Mouse (Mus musculus) E14TG2a.4 (cell line): ENCODE measurements around the gene Zfp358.

Experiments used
- H3K27me3 ChIP-seq: 2 replicates; pipeline ENCODE4 v1.6.1; 2014; ENCODE audit warnings: low read length, control low read depth; ENCODE audit not compliant: insufficient read depth
- H3K36me3 ChIP-seq: 2 replicates; pipeline ENCODE4 v1.6.1; 2014; ENCODE audit warnings: low read length, control low read depth; ENCODE audit not compliant: insufficient read depth
- H3K4me1 ChIP-seq: replicated peaks from 2 replicates; pipeline ENCODE4 v1.6.1; 2014; ENCODE audit warnings: low read depth, low read length, control low read depth
- H3K4me3 ChIP-seq: replicated peaks from 2 replicates; pipeline ENCODE4 v1.5.1; 2014; ENCODE audit warnings: mild to moderate bottlenecking, low read length
- H3K9me3 ChIP-seq: 2 replicates; pipeline ENCODE4 v1.6.1; 2014; ENCODE audit warnings: low read length, control low read depth
- CTCF ChIP-seq: conservative IDR thresholded peaks from 2 replicates; pipeline ENCODE4 v1.5.1; 2014; ENCODE audit warnings: low read length
- NANOG ChIP-seq: IDR thresholded peaks from 2 replicates; pipeline ENCODE4 v1.6.1; 2014; ENCODE audit warnings: borderline replicate concordance, low read length, mixed read lengths
- POU5F1 ChIP-seq: IDR thresholded peaks from 2 replicates; pipeline ENCODE4 v1.6.1; 2014; ENCODE audit warnings: low read length, borderline replicate concordance

Gene Zfp358

GRCm38 (mm10) chr8:3467886-3468545 is 24.9 kb upstream of the Zfp358 start:
- Histone ChIP-seq H3K9me3 (no peaks in the 10 kb centered on the region), H3K27me3 (no peaks in the 10 kb centered on the region), H3K36me3 (no peaks in the 10 kb centered on the region), H3K4me1 (peaks cover 19% of the 10 kb centered on the region), H3K4me3 (peak overlapping the region; percentile 76)
- TF ChIP-seq NANOG (no peak), POU5F1 (no peak)

- H3K9me3 ChIP-seq = no peaks in the 10 kb centered on the region
- no peaks in the 10 kb centered on the region for H3K36me3 ChIP-seq
- peaks cover 19% of the 10 kb centered on the region for H3K4me1 ChIP-seq
- H3K4me3 ChIP-seq = no peak overlapping the region
- no peaks in the 10 kb centered on the region for H3K27me3 ChIP-seq
- no peak for TF ChIP-seq NANOG
- TF ChIP-seq POU5F1 = no peak
- 0 out of 2 replicates have a peak, but pooled peaks have one; percentile 10 for TF ChIP-seq CTCF
Observed at GRCm38 (mm10) chr8:3468838-3469237, 24.1 kb upstream of the Zfp358 start.

GRCm38 (mm10) chr8:3470562-3470961 is 22.4 kb upstream of the Zfp358 start, which contains the start of gene Tex45:
Tex45 (plus strand) TSS chr8:3470862.
- peaks cover 20% of the 10 kb centered on the region for H3K4me1 ChIP-seq

GRCm38 (mm10) chr8:3475715-3476429 is 17.1 kb upstream of the Zfp358 start:
- TF ChIP-seq CTCF = no peak
- no peak for TF ChIP-seq NANOG
- TF ChIP-seq POU5F1 = no peak
- H3K4me1 ChIP-seq = peaks cover 10% of the 10 kb centered on the region
- no peaks in the 10 kb centered on the region for H3K36me3 ChIP-seq
- H3K27me3 ChIP-seq = peaks cover 41% of the 10 kb centered on the region
- H3K4me3 ChIP-seq = peak overlapping the region; percentile 69
- H3K9me3 ChIP-seq = no peaks in the 10 kb centered on the region

More at GRCm38 (mm10) chr8:3470562-3470961, 22.4 kb upstream of the Zfp358 start, which contains the start of gene Tex45:
- H3K4me3 ChIP-seq = no peak within 1 kb of the TSS
- H3K9me3 ChIP-seq = no peaks in the 10 kb centered on the region
- TF ChIP-seq NANOG (no peak), POU5F1 (no peak), CTCF (no peak)
- H3K27me3 ChIP-seq = peaks cover 7% of the 10 kb centered on the region
- no peaks in the 10 kb centered on the region for H3K36me3 ChIP-seq

GRCm38 (mm10) chr8:3480221-3480785 is 12.6 kb upstream of the Zfp358 start:
- no peak for TF ChIP-seq POU5F1
- no peak for TF ChIP-seq CTCF
- TF ChIP-seq NANOG = no peak
- H3K4me1 ChIP-seq = peaks cover 36% of the 10 kb centered on the region
- no peaks in the 10 kb centered on the region for H3K9me3 ChIP-seq
- no peak overlapping the region for H3K4me3 ChIP-seq
- H3K27me3 ChIP-seq = peaks cover 52% of the 10 kb centered on the region
- H3K36me3 ChIP-seq = no peaks in the 10 kb centered on the region

- Histone ChIP-seq H3K27me3 (peaks cover 39% of the 10 kb centered on the region), H3K9me3 (no peaks in the 10 kb centered on the region), H3K4me3 (no peak overlapping the region), H3K4me1 (peaks cover 33% of the 10 kb centered on the region), H3K36me3 (no peaks in the 10 kb centered on the region)
- TF ChIP-seq POU5F1 (no peak), NANOG (no peak), CTCF (no peak)
Observed at GRCm38 (mm10) chr8:3481605-3482004, 11.3 kb upstream of the Zfp358 start.

GRCm38 (mm10) chr8:3482240-3482740 is 10.6 kb upstream of the Zfp358 start:
- Histone ChIP-seq H3K27me3 (peaks cover 32% of the 10 kb centered on the region), H3K4me3 (peak overlapping the region; percentile 14; the same call in 1 of the 2 replicates), H3K4me1 (peaks cover 33% of the 10 kb centered on the region), H3K9me3 (no peaks in the 10 kb centered on the region), H3K36me3 (no peaks in the 10 kb centered on the region)
- no peak for TF ChIP-seq POU5F1
- no peak for TF ChIP-seq CTCF
- no peak for TF ChIP-seq NANOG

GRCm38 (mm10) chr8:3483546-3483945 is 9.4 kb upstream of the Zfp358 start:
- H3K36me3 ChIP-seq = no peaks in the 10 kb centered on the region
- peaks cover 33% of the 10 kb centered on the region for H3K4me1 ChIP-seq
- H3K4me3 ChIP-seq = no peak overlapping the region
- no peaks in the 10 kb centered on the region for H3K9me3 ChIP-seq
- TF ChIP-seq POU5F1 = no peak
- TF ChIP-seq CTCF = no peak
- no peak for TF ChIP-seq NANOG
- peaks cover 24% of the 10 kb centered on the region for H3K27me3 ChIP-seq
